Mouse (Mus musculus) R1 (cell line): ENCODE measurements around the gene Ptprn.

Source experiments
- DNase-seq: peaks from one replicate; pipeline ENCODE4 v3.0.0-alpha.2; 2018; ENCODE audit warnings: low read depth, low spot score

The Ptprn gene

DNA sequence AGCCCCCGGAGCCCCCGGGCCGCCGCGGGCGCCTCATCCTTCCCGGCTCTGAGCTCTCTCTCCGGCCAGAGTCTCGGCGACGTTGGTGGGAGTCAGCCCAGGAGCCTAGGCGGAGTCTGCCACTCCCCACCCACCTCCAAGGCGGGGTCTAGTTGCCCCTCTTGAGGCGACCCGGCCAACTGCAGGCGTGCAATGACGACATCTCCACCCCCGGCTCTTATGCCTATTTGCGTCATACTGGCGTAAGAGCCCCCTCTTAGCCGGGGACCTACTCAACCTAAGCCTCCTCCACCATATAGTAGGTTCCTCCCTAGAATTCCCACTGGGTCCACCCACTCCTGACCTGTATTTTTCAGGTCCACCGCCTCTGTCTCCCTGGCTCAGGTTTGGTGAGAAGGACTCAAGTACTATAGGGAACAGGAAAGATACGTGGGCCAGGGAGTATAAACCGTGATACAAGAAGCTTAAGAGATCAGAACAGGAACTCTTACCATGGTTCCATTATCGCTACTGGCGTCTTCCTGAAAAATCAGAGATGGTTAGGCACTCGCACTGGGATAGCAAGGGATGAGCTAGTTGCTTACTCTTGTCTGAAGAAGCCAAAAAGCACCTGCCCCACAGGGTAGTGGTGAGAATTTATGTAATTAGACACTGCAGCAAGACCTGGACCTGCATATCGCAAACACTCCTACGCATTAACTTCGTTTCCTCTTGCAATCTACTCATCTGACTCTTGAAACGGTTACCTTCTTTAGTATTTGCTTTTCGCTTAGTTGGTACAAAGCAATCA lies at the start of gene Ptprn:
Gene Ptprn, minus strand, starts transcription at position 412 of the 790 bp plus-strand sequence.
- peak; percentile 84 for DNase-seq

DNA sequence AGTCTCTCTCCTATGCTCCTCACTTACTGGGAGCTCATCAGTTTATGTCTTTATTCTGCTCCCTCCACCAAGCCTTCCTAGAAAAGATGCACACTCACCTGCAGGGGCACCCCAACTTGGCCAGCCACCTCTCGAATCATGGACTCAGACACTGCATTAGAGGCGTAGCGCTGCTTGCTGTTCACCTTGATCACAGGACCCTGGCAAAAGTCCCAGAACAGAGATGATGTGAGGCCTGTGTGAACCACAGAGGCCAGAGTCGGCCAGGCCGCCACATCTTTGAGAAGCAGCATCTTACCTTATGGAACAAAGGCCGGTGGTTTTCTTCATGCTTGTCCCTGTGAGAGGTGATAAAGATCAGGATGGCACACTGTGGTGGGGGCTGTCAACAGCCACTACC lies 47.4 kb upstream of the Ptprn start:
- DNase-seq = no peak

DNA sequence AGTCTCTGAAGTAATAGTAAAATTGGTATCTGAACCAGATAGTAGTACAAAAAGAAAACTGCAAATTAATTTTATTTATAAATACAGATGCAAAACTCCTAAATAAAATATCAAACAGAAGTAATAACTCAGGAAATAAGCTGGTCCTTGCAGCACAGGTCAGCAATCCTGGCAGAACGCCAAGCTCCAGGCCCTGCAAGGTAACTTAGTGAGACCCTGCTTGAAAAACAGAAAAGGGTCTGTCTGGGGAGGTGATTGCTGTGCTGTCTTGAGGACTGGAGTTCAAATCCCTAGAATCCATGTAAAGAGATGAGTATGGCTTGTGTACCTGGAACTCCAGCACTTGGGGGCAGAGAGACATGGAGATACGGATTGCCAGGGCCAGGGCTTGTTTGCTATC lies 40.4 kb upstream of the Ptprn start:
- no peak for DNase-seq

DNA sequence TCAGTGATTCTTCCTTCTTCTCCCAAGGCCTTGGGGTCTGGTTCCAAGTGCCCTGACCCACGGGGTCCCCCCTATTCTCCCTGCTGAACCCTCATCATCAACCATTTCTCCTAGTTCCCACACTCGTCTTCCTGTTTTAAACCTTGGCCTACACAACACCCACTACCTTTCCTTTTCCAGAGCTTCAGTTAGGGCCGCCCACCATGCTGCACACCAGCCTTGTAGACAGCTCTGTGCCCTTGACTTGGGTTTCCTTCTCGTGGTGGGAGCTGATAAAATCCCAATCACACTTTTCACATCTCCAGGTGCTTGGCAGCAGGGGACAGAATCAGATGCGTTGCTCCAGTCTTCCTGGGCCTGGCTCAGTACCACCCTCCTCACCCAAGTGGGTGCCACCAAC lies 30.0 kb upstream of the Ptprn start:
- DNase-seq = no peak

DNA sequence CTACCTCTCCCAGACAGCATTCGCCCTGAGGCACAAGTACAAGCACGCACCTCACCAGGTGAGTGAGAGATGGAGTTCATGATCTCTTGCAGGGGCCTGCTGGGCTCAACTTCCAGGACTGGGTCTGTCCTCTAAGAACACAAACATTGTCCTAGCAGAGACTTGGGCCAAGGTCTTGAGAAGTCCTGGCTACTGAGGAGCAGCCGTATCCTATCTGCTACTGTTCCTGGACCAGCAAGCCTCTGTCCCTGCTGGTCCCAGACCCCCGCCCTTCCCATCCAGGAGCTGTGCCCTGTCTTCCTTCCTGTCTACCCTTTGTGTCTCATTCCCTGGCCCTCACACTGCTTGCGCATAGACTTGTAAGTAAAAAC lies 29.0 kb upstream of the Ptprn start:
- no peak for DNase-seq

DNA sequence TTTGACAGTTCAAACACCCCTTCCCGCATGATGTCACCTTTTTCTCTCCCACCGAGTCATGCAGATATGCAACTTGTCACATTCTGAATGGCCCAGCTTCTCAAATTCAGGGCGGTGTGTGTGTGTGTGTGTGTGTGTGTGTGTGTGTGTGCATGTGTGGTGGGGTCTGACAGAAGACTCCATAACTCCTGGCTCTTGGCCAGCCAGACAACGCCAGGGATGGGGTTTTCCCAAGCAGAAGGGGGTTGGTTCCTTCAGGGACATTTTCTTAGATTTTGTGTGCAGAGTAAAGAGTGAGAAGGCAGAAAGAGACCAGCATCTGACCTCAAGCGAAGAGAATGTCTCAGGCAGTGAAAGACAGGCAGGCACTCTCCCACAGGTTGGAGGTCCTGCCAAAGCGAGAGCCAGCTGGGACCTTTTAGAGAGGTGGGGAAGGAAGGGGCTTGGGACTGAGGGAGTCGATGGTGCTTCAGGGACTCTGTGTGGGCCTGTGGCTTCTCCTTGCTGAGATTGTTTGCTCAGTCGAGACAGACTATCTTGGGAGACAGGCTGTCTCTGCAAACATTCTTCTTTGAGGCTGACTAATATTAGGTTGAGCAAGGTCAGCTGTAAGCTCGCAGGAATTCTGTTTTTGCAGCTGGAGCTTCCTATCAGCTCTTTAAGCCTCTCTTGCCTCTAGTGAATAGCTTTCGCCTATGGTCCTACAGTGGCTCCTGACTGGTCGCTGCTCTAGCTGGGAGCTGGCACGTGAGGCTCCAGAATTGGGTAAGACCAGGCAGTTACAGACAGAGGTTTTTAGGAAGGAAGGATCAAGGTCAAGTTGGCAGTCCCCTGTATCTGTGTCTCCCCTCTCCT lies 28.4 kb upstream of the Ptprn start:
- no peak for DNase-seq

DNA sequence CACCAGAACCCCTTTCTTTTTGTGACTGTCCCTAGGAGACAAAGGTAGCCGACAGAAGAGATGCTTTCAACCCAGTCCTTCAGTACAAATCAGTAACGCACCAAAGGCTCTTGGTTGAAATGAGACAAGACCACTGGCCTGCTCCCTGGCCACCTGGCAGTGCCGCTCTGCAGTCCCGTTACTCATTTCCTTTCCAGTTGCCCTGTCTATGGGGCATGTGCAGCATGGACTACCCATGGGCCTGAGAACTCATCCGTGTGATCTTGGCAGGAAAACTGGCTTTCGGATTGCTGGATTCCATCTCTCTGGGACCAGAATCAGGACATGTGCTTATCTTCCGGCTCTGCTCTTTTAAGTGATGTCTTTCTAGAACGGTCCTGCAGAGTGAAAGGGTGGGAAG lies 27.0 kb upstream of the Ptprn start:
- no peak for DNase-seq

DNA sequence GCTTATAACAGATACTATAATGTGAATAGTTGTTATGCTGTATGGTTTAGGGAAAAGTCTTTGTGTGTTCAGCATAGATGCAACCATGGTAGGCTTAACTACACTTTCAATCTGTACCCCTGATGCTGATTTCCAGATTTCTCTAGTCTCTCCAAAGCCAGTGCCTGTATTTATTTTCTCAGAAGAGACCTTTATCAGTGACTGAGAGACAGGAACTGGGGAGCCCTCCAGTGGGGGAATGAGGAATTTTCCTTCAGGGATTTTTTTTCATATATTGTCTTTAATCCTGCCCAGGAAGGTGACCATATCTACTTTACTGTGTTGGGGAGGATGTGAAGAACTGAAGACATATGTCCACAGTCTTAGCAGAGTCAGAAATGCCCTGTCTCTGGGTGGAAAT lies 26.3 kb upstream of the Ptprn start:
- peak; percentile 44 for DNase-seq

DNA sequence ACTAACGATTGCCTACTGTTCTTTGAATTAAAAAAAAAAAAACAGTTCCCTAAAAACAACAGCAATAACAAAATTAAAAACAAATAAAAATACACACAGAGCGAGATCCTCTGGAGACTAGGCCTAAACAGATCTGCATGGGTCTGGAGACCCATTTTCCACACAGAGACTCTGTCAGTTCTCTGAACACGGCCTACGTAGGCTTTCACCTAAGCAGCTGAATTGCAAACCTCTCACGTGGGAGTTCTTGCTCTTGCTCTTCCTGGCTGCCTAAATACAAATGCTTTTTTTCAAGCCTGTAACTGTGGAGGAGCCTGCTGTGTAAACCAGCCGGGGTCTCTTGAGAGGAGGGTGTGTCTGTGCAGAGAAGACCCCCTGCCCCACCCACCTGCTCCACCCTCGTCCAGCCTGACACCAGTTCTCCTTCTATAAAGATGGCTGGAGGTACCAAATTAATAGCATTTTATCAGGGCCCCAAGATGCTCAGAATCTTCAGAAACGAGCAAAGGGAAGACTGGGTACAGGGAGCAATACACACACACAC lies 25.7 kb upstream of the Ptprn start:
- no peak for DNase-seq

DNA sequence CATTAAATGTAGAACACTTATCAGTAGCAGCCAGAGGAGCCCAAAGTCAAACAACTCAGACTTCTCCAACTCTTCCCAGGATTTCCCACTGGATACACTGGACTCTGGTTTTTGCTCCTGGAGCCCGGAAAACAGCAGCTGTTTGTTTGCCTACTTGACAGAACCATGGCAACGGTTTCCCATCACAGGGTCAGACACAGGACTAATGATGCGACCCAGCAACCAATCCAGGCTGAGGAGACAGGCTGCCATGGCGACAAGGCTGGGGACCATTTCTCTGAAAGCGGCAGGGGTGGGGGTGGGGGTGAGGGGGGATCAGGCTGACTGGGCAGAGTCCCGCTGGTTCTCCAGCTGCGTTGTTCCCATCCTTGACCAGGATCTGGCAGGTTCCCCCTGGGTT lies 25.1 kb upstream of the Ptprn start:
- DNase-seq = peak; percentile 21

DNA sequence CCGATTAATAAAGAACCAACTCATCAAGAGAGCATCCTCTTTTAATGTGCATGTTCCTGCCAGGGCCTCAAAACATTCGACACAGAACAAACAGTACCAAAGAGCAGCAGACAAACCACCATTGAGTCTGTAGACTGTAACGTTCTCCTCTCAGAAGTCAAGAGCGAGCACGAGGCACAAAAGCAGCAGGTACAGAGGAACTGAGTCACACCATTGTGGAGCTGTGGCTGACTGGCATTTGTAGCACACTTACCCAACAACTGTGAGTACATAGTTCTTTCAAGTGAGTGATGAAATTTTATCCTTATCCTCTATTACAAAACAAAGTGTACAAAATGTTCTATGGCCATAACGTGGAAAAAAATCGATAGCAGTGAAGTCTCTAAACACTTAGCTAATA lies 20.6 kb upstream of the Ptprn start:
- no peak for DNase-seq

DNA sequence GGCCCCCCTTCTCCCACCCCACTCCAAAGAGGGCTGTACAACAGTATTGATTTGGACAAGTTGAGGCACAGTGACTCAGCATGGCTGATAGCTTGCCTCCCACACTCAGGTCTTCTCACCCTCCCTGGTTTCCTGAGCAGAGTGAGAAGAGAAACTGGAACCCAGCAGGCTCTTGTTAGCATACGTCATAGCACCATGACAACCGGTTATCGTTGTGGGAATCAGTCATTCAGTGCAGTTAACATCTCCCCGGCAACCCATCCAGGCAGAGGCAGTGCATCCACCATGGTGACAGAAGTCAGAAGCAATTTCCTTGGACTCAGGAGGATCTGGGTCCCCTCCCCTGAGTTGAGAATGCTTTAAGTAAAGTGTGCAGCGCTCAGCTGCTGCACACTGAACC lies 18.7 kb upstream of the Ptprn start:
- peak; percentile 52 for DNase-seq

DNA sequence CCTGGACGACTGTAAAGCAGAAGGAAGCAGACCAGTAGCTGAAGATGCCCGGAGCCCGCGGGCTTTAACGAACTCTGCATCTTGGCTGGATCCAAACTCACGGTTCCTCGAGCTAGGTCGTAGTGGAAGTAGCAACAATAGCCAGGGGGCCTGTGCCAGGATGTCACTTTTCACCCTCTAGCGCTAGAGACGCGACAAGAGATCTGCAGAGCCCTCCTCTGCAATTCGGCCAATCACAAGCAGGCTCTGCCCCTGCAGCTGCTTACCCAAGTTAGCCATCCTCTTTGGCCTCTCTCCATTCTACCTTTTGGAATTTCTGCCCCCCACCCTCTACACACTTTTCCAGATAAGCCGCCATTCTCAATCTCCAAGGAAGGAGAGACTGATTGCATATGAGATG lies 13.9 kb upstream of the Ptprn start, which contains the start of gene Resp18:
Gene Resp18, minus strand, starts transcription at position 188 of the 400 bp plus-strand sequence.
- DNase-seq = no peak

DNA sequence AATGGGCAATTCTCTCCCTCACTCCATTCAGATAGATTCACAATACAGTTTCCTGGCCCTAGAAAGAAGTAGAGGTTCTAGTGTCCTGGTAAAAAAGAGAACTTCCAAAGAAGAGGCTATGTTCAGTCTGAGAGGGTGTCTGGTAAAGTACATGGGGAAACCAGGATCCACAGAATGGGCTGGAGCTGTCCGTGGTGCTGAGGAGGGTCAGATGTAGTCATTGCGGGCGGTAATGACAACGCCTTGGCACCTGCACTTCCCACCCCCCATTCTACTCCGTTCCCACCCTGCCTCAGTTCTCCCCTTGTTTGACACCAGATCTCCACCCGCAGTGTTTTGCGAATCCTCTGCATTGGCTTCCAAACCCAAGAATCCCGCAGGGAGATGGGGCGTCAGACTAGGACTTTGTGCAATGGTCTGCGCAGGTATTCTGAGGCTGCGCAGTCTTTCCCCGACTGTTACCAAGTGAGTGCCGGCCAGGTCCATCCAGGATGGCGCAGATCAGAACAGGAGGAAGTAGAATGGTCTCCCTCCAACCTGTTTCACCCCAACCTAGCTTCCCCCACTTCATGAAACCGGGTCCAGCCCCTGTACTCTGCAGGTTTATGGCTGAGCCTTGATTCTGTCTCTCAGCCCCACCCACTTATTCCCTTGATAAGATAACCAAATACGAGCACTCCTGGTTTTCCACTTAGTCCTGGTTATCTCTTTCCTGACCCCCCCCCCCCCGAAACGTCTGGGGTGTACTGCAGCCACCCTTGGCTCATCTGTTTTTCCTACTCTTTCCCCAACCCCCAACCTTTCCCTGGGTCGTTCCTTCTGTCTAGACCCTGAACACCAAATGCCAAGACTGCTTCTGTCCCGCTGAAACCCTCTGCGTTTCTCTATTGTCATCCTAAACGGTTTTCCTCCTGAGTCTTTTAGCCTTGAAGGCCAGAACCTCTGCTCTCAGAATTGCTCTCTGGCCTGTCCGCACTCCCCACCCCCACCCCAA lies 13.2 kb upstream of the Ptprn start:
- DNase-seq = peak; percentile 76

DNA sequence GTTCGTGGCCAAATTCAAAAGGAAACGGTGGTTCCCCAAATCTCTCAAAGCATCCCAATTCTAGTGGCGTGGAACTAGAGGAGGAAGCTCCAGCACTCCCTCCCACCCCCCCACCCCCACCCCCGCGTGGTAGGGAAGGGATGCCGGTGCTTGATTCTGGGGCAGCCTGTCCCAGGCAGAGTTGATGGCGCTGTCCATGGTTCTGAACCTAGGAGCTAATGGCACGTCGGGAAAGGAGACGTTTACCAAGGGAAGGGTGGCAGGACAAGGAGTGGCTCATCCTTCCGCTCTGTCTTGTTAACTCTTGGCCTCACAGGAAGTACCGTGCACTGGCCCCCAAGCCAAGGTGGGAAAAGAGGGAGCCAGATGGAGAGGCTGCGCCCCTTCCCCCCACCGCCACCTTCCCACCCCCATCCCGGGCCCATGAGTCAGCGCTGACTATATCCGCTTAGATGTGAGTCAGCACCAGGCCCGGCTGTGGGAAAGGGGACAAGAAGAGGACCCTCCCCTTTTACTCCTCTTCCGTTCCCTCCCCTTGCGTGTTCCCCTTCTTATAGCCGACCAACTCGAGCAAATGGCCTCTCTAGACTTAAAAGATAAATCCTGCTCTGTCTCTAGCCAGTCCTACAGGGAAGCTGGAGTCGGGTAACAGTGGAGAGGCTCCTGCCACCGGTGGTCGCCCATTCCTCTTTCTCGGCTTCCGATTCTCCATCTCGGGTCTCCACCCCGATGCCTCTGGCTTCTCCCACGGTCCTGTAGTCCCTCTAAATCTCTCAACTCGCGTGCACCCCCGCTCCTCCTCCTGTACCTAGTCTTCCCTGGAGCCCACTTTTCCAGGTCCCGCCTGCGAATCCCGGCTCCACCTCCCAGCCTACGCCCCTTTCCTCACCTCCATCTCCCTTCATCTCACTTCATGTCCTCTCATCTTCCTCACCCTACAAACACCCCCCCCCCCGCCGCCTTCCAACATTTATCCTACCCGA lies 1.0 kb downstream of the Ptprn start:
- peak; percentile 90 for DNase-seq

DNA sequence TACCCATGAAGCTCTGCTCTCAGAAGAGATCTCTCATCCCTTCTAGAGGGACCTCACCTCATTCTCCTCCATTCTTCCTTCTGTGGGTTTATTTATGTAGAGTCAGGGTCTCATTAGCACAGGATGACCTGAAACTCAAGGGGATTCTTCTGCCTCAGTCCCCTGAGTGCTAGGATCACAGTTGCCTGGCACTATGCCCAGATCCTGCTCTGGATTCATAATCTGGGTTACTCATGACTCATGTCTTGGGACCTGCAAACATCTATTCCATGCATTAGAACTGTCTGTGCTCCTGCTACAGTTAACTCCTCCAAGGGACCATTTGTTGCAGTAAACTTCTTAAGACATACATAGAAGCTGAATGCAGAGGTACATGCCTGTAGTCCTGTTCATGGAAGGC lies 3.0 kb downstream of the Ptprn start:
- DNase-seq = no peak

DNA sequence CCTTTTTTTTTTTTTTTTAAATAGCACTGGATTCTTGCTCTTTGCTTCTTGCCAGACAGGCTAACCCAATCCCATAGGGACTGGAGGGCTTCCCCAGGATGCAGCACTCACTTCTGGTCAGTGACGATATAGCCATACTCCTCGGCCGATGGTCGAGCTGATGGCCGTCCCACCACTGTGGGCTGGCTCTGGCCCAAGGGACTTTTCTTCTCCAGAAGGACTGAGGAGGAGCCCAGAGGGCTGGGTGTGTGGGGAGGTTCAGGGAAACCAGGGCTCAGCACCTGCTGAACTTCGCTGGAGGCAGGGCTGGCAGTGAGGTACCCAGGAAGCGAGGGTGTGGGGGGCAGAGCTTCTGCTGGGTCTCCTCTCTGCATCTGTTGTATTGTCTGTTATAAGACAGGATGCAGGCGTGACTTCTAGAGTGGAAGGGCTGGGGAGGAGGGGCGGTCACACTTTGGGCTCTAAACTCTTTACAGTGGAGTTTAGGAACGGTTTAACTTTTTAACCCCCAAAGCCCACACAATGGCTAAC lies 8.7 kb downstream of the Ptprn start:
- no peak for DNase-seq

DNA sequence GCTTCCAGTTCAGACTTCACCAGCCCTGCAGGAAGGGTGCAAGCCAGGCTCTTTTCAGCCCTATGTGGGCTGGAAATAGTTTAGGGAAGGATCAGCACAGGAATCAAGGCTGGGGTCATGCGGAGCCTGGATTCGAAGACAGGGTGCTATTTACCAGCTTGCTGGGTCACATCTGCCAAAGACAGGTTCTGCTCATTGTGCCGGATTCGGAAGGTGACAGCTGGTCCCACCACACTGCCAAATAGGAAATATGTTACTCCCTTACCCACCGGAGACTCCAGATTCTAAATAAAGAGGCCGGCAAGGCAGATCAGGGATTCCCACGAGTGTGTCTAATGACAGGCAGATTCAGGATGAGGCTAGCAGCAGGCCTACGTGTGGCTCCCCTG lies 9.7 kb downstream of the Ptprn start:
- DNase-seq = no peak

DNA sequence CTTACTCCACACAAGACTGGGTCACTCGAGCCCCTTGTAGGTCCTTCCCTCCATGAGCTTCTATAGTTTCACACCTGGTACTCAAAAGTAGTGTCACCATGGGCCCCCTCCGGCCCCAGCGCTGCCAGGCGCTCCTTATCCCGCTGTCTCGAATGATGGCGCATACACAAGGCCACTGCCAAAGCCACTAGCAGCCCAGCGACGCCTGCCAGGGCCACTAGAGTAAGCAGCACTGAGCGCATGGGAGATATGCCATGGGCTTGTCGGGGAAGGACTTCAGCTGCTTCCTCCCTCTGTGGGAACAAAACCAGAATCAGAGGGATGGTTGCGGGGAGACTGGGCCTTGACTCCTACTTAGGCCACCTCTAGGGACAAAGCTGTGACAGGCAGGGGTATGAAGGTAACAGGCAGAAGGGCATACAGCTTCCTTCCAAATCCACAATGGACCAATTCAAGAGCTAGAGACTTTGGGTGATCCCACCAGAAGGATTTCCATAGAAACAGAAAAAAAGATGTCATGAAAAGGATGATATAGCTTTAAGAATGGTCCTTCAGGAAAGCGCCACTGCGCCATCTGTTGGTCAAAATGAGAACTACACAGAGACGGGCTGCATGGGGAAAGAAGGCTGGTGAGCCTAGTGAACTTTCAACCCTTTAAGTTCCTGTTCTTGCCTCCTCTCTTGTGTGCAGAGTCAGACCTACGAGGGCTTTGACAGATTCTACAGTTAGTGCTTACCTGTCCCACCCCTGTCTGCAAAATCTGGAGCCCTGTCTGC lies 10.3 kb downstream of the Ptprn start:
- DNase-seq = peak; percentile 79
